Mouse (Mus musculus) common myeloid progenitor, adult 5-6 weeks (primary cell): Measurements from ENCODE around the gene Gm4881. TPM values are rescaled to one million over a fixed set of nuclear protein-coding genes. Genes with fewer than 3 reads are reported as not detected.

ENCODE experiments used
- ATAC-seq: replicated peaks from 2 replicates; pipeline ENCODE4 v1.8.0; 2016; ENCODE audit warnings: low read depth, mild to moderate bottlenecking, moderate TSS enrichment, inconsistent platforms; ENCODE audit not compliant: poor library complexity, severe bottlenecking
- total RNA-seq: library from RNA; stranded (forward); fragments of 200-1000, 187-1606 nt; gene quantifications from 2 replicates; pipeline ENCODE4 v1.2.3, GENCODE M21; 2017

Gm4881 gene
- total RNA-seq, 1 experiment from 2014 or later: not detected

- ATAC-seq: no peak
These were observed 10.9 kb upstream of the Gm4881 start for GRCm38 (mm10) chr7:24955226-24955625.

DNA sequence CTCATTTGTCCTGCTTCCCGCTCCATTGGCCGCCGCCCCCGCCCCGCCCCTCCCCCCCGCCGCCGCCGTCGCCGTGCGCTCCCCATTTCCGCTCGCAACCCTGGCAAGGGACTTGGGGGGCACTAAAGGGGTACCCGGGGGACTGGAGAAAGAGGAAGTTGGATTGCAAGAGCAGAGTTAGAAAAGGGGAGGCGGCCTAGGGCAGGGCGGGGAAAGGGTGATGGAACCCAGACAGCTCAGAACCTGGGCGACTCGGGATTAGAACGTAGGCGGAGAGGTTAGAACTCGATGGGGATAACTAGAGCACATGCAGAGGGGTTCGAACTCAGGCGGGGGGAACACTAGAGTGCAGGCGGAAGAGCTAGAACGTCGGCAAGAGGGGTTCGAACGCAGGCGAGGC lies 10.2 kb upstream of the Gm4881 start:
- peak; percentile 86 for ATAC-seq

DNA sequence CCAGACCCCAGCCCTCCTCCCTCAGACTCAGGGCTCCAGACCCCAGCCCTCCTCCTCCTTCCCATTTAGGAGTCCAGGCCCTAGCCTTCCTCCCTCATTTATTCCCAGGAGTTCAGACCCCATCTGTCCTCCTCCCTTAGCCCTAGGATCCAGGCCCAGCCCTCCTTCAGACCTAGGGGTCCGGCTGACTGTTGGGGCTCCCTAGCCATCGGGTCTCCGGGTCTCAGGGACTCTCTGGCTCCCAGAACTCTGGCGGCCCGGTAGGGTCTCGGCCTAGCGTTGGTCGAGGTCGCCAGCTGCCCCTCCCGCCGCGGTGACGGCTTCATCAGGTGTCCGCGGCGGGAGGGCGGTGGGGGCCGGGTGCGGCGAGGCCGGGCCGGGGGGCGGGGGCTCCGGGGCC lies 9.7 kb upstream of the Gm4881 start:
- ATAC-seq: no peak

GRCm38 (mm10) chr7:24949958-24950623 lies 5.8 kb upstream of the Gm4881 start:
- peak; percentile 69 for ATAC-seq

DNA sequence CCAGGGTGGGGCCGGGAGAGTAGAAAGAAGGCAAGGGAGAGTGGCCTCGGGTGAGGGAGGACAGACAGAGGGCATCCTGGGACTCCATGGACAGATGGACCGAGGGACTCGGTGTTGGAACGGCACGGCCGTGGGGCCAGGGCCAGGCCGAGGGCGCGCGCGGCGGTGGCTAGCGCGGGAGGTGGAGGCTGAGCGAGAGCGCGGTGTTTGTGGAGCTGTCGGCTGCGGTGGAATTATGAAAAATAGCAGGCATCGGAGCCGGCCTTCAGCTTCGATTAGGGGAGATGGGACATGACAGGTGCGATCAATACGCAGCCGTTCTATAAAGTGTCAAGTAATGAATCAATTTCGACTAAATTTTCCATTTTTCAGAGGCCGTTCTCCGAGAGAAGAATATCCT lies 4.5 kb upstream of the Gm4881 start:
- no peak for ATAC-seq

DNA sequence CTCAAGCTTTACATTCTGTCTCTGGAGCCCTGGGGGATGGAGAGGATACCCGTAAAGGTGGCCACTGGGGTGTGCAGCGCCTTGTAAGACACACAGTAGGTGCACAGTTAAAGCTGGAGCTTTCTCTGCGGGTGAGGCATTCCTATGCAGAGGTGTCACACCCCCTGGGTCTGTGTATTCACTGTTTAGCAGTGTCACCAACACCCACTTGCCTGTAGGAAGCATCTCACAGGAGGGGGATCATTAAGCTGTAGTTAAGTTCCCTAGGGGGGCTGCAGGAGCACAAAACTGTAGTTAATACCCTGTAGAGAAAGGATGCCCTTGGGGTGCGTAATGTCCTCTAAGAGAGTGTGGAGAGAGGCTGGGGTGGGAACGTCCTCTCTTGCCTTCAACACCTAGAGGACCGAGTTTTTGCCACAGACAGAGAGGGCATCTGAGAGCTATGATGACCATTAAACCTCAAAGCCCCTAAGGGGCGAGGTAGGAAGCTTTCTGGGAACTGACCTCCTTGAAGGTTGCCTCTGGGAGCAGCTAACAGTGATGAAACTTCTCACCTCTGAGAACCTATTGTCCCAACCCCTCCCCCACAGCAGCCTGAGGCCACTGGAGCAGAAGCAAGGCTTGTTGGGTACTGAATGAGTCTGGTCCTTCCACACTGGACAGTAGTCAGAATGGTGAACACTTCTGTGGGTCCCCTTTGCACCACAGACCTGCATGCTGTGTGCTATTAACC lies 3.2 kb upstream of the Gm4881 start:
- ATAC-seq: no peak

DNA sequence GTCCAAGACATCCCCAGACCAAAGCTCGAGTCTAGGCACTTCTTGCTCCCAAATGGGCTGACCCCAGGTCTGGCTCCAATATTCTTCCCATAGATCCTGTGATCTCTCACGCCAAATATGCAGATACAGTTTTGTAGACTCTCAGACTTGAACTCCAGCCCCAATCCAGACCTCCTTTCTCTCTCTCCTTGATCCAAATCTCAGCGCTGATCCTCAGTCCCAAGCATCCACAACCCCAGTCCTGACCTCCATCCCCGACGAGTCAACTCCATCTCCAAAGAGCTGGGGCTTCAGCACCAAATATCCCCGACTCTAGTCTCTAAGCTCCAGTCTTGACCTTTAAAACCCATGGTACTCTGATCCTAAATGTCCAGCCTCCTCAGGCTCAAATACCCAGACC lies 653 bp downstream of the Gm4881 start:
- ATAC-seq: no peak

- no peak for ATAC-seq
These were observed 12.6 kb downstream of the Gm4881 start for GRCm38 (mm10) chr7:24931651-24932050.

DNA sequence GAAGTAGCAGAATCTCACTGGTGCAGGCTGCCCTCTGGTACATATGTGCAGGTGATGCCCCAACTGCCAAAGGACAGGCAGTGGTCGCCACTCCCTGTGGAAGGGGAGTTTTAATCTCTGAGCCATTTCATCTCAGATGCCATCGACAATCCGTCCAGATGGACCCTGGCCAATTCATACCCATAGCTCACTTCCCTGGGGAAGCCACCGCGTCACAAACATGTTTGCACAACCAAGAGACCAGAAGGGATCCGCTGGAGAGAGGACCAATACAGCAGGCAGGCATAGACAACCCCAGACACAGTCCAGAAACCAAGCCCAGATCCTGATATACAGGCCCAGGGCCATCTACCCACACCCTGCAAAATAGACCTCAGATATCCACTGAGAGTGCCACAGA lies 13.8 kb downstream of the Gm4881 start:
- ATAC-seq: no peak

- ATAC-seq: no peak
These were observed 24.6 kb downstream of the Gm4881 start for GRCm38 (mm10) chr7:24919728-24920127.

DNA sequence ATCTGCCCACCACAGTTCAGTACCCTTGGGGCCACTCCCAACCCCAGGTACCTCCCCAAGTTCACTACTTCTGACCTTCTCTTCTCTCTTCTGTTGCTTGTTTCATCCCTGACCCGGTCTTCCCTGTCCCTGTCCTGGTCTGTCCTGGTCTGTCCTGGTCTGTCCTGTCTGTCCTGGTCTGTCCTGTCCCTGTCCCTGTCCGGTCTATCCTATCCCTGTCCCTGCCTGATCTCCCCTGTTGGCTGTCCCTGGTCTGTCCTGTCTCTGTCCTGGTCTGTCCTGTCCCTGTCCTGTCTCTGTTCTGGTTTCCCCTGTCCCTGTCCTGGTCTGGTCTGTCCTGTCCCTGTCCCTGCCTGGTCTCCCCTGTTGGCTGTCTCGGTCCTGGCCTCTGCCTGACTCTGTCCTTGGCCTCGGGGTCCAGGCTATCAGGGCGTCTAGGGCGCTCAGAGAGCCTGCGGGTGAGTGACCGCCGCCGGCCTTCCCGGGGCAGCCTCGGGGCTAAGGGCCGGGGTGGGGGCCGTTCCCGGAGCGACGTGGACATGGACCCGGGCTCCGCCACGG lies 25.5 kb downstream of the Gm4881 start:
- ATAC-seq: no peak

GRCm38 (mm10) chr7:24912480-24912879 lies 31.8 kb downstream of the Gm4881 start:
- no peak for ATAC-seq

DNA sequence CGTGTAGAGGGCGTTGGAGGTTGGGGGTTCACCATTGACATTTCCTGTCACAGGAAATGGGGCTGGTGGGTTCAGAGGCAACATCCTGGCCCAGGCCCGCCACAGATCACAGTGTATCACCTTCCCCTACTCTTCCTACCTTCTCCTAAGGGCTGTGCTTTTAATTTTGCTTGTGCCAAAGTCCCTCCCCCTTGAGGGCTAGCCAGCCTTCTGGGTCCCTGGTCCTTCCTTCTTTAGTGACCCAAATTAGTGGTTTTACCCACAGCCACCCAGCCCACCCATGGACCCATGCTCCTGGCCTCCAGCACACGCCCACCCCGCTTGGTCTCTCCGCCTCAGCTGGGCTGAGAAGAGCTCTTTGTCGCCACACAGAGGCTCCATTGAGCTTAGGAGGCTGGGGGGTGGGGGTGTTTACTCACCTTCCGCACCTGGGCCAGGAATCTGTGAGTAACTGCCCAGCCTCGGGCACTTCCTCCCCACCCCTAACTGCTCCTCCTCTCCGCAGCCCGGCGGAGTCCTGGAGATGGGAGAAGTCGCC lies 37.0 kb downstream of the Gm4881 start:
- ATAC-seq: peak; percentile 37

- ATAC-seq: no peak
These were observed 37.7 kb downstream of the Gm4881 start for GRCm38 (mm10) chr7:24906551-24906950.

- ATAC-seq: peak; percentile 36; the same call in 1 of the 2 replicates
These were observed 39.4 kb downstream of the Gm4881 start for GRCm38 (mm10) chr7:24904936-24905335.

DNA sequence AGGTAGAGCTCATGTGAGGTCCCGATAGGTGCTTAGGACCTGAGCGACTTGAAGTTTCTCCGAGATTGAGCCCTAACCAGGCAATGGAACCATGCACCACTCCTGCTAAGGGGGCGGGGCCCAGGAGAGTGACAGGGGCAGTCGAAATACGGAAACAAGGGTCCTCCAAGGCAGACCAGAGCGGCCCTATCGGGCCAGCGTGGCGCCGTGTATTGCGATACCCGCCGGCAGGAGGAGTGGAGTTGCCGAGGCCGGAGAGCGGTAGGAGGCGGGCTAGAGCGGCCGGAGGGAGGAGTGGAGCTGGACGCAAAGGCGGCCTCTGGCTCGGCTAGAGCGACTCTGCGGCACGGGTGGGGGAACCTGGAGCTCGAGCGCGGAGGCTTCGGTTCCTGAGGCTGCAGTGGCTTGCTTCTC lies 40.2 kb downstream of the Gm4881 start:
- peak; percentile 79 for ATAC-seq

- no peak for ATAC-seq
These were observed 40.9 kb downstream of the Gm4881 start for GRCm38 (mm10) chr7:24903444-24903825.

- 0 out of 2 replicates have a peak, but pooled peaks have one; percentile 4 for ATAC-seq
These were observed 41.5 kb downstream of the Gm4881 start, which contains the start of gene Arhgef1 for GRCm38 (mm10) chr7:24902630-24903443. Arhgef1 (plus strand) TSS chr7:24902912.

DNA sequence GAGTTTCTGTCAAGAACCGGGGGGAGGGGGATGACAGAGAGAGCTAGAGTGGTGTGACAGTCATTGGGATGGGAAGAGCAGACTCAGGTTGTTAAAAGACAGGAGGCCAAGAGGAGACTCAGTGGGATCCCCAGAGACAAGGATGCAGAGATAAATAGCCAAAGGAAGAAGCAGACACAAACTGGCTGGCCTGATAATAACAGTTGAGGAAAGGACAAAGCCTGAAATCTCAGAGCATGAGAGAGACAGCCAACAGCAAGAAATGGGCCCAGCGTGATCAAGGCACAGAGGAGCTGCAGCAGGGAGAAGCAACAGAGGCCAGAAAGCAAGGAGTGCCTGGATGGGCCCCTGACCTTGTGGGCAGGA lies 42.0 kb downstream of the Gm4881 start:
- ATAC-seq: no peak

GRCm38 (mm10) chr7:24901842-24902241 lies 42.5 kb downstream of the Gm4881 start:
- no peak for ATAC-seq
